8 mouse cellular contexts compared by ENCODE assay signal in genomic region chr19:21104462-21104936, GRCm38 (mm10).
A peak's percentile ranks its signal among the peaks of the same experiment; 100 is the strongest.
DNase-seq lines count a peak whose midpoint lies in the region; ATAC-seq and TF ChIP-seq lines count a peak whose summit lies in the region.

No protein-coding gene starts in this region.

- 15% methylated on average over 8 of the region's 8 CpGs for WGBS in macrophage (ENCODE audit: missing documents)
- WGBS in forebrain, embryonic 11.5 days = 89% methylated on average over 8 of the region's 8 CpGs

- H3K4me2 ChIP-seq in forebrain, embryonic 11.5 days (ENCODE audit: low read depth, low read length, severe bottlenecking) = no peak overlapping the region

- no peak overlapping the region for H3K9ac ChIP-seq in forebrain, embryonic 11.5 days (ENCODE audit: low read length)

- intact Hi-C loops in gastrocnemius, adult 2 months (cut with DNase I) = no loop called here

- H3K9me3 ChIP-seq in forebrain, embryonic 11.5 days (ENCODE audit: control insufficient read depth, low read length) = no peaks in the 10 kb centered on the region

- no peak overlapping the region for H3K27ac ChIP-seq in gastrocnemius, adult 2 months
- peak overlapping the region; percentile 49 for H3K27ac ChIP-seq in macrophage
- H3K27ac ChIP-seq in forebrain, embryonic 11.5 days (ENCODE audit: low read depth, low read length) = no peak overlapping the region

- H3K79me2 ChIP-seq in macrophage (ENCODE audit: inconsistent target) = no peaks in the 10 kb centered on the region

- ATAC-seq in granulocyte monocyte progenitor cell, adult 5-6 weeks (replicated peaks; ENCODE audit: poor library complexity, severe bottlenecking) = peak; percentile 71
- ATAC-seq in forebrain, embryonic 11.5 days (replicated peaks; ENCODE audit: low FRiP score) = no peak

- peak; percentile 32 for DNase-seq in gastrocnemius, adult 2 months
- no peak for DNase-seq in gastrocnemius, postnatal 4 days (ENCODE audit: low spot score in 2 of 2)
- DNase-seq in R1 (ENCODE audit: low read depth, low spot score) = peak; percentile 36
- DNase-seq in urinary bladder, postnatal 14 days (ENCODE audit: low spot score) = peak; percentile 81
- no peak for DNase-seq in frontal cortex, postnatal 36 days (ENCODE audit: low spot score in 2 of 2)
- no peak for DNase-seq in forebrain, embryonic 11.5 days (ENCODE audit: low spot score)

- H3K4me1 ChIP-seq in forebrain, embryonic 11.5 days (replicated peaks; ENCODE audit: control insufficient read depth, insufficient read depth, low read length) = no peaks in the 10 kb centered on the region

- H3K4me3 ChIP-seq in gastrocnemius, adult 2 months = no peak overlapping the region
- H3K4me3 ChIP-seq in macrophage (ENCODE audit: inconsistent target) = no peak overlapping the region
- H3K4me3 ChIP-seq in forebrain, embryonic 11.5 days (ENCODE audit: low read depth, low read length) = no peak overlapping the region

- H3K27me3 ChIP-seq in forebrain, embryonic 11.5 days (ENCODE audit: control insufficient read depth, insufficient read depth, low read length) = no peaks in the 10 kb centered on the region

- no peak for TF ChIP-seq CTCF in gastrocnemius, adult 2 months (IDR thresholded peaks at IDR 0.05)

- no peaks in the 10 kb centered on the region for H3K36me3 ChIP-seq in macrophage (ENCODE audit: inconsistent target)
- H3K36me3 ChIP-seq in forebrain, embryonic 11.5 days (ENCODE audit: control insufficient read depth, insufficient read depth, low read length) = no peaks in the 10 kb centered on the region

Comparison
In these comparisons a context has a peak if more than half of its experiments do, and no peak if none do; other contexts are left out.
1. DNase-seq: peak in gastrocnemius, adult 2 months (single experiment), R1 (single experiment) and urinary bladder, postnatal 14 days (single experiment); none in gastrocnemius, postnatal 4 days (0 of 2), frontal cortex, postnatal 36 days (0 of 2) and forebrain, embryonic 11.5 days (single experiment).